Mouse (Mus musculus): ENCODE data around the gene Maml3. TPM values are rescaled to one million over a fixed set of nuclear protein-coding genes. Genes with fewer than 3 reads are reported as not detected.

Gene Maml3
- polyA plus RNA-seq, 1 experiment from 2014 or later = 8.0 TPM

- Histone ChIP-seq H3K27ac (peak overlapping the region; percentile 55; the same call in 1 of the 2 replicates), H3K27me3 (ENCODE audit: control insufficient read depth, insufficient read depth, low read length) (no peaks in the 10 kb centered on the region), H3K36me3 (replicated peaks; ENCODE audit: control insufficient read depth, insufficient read depth) (no peaks in the 10 kb centered on the region), H3K9ac (no peak overlapping the region), H3K4me2 (replicated peaks) (no peak overlapping the region), H3K9me3 (ENCODE audit: control insufficient read depth, low read length) (no peaks in the 10 kb centered on the region), H3K4me1 (replicated peaks; ENCODE audit: control insufficient read depth, insufficient read depth, low read length) (peaks cover 16% of the 10 kb centered on the region; the same call in 1 of the 2 replicates), H3K4me3 (replicated peaks; ENCODE audit: low read length) (no peak overlapping the region)
- no peak for DNase-seq (ENCODE audit: low spot score)
- ATAC-seq (ENCODE audit: low FRiP score) = peak; percentile 48; the same call in 1 of the 2 replicates
- 62% methylated on average over 6 of the region's 6 CpGs for WGBS
Measured at GRCm38 (mm10) chr3:51841177-51841576, 263.7 kb downstream of the Maml3 start.

GRCm38 (mm10) chr3:51840095-51840805, 264.6 kb downstream of the Maml3 start:
- Histone ChIP-seq H3K27me3 (ENCODE audit: control insufficient read depth, insufficient read depth, low read length) (no peaks in the 10 kb centered on the region), H3K36me3 (replicated peaks; ENCODE audit: control insufficient read depth, insufficient read depth) (no peaks in the 10 kb centered on the region), H3K27ac (no peak overlapping the region), H3K4me1 (replicated peaks; ENCODE audit: control insufficient read depth, insufficient read depth, low read length) (peaks cover 16% of the 10 kb centered on the region; the same call in 1 of the 2 replicates), H3K4me2 (replicated peaks) (no peak overlapping the region), H3K9me3 (ENCODE audit: control insufficient read depth, low read length) (no peaks in the 10 kb centered on the region), H3K9ac (no peak overlapping the region), H3K4me3 (replicated peaks; ENCODE audit: low read length) (no peak overlapping the region)
- ATAC-seq (ENCODE audit: low FRiP score) (no peak), DNase-seq (ENCODE audit: low spot score) (no peak)
- 90% methylated on average over 13 of the region's 13 CpGs for WGBS

- no peak overlapping the region for H3K4me3 ChIP-seq (replicated peaks; ENCODE audit: low read length)
- no peak for ATAC-seq (ENCODE audit: low FRiP score)
- no peaks in the 10 kb centered on the region for H3K9me3 ChIP-seq (ENCODE audit: control insufficient read depth, low read length)
- no peak for DNase-seq (ENCODE audit: low spot score)
- no peaks in the 10 kb centered on the region for H3K36me3 ChIP-seq (replicated peaks; ENCODE audit: control insufficient read depth, insufficient read depth)
- H3K4me2 ChIP-seq (replicated peaks) = no peak overlapping the region
- H3K27me3 ChIP-seq (ENCODE audit: control insufficient read depth, insufficient read depth, low read length) = no peaks in the 10 kb centered on the region
- H3K27ac ChIP-seq = no peak overlapping the region
- 75% methylated on average over 5 of the region's 5 CpGs for WGBS
- no peak overlapping the region for H3K9ac ChIP-seq
- peaks cover 16% of the 10 kb centered on the region; the same call in 1 of the 2 replicates for H3K4me1 ChIP-seq (replicated peaks; ENCODE audit: control insufficient read depth, insufficient read depth, low read length)
Measured at GRCm38 (mm10) chr3:51839353-51839715, 265.5 kb downstream of the Maml3 start.

- 77% methylated on average over 5 of the region's 5 CpGs for WGBS
- no peak for ATAC-seq (ENCODE audit: low FRiP score)
- no peaks in the 10 kb centered on the region for H3K9me3 ChIP-seq (ENCODE audit: control insufficient read depth, low read length)
- DNase-seq (ENCODE audit: low spot score) = no peak
- H3K4me1 ChIP-seq (replicated peaks; ENCODE audit: control insufficient read depth, insufficient read depth, low read length) = peaks cover 16% of the 10 kb centered on the region; the same call in 1 of the 2 replicates
- H3K27me3 ChIP-seq (ENCODE audit: control insufficient read depth, insufficient read depth, low read length) = no peaks in the 10 kb centered on the region
- 0 out of 2 replicates have a peak overlapping the region, but pooled peaks have one; percentile 24 for H3K27ac ChIP-seq
- no peaks in the 10 kb centered on the region for H3K36me3 ChIP-seq (replicated peaks; ENCODE audit: control insufficient read depth, insufficient read depth)
- no peak overlapping the region for H3K4me3 ChIP-seq (replicated peaks; ENCODE audit: low read length)
- H3K4me2 ChIP-seq (replicated peaks) = no peak overlapping the region
- H3K9ac ChIP-seq = no peak overlapping the region
Measured at GRCm38 (mm10) chr3:51838696-51839352, 266.1 kb downstream of the Maml3 start.

- Histone ChIP-seq H3K36me3 (replicated peaks; ENCODE audit: control insufficient read depth, insufficient read depth) (no peaks in the 10 kb centered on the region), H3K9ac (peak overlapping the region; percentile 39; the same call in 1 of the 2 replicates), H3K27me3 (ENCODE audit: control insufficient read depth, insufficient read depth, low read length) (no peaks in the 10 kb centered on the region), H3K27ac (peak overlapping the region; percentile 75), H3K9me3 (ENCODE audit: control insufficient read depth, low read length) (no peaks in the 10 kb centered on the region), H3K4me1 (replicated peaks; ENCODE audit: control insufficient read depth, insufficient read depth, low read length) (peaks cover 17% of the 10 kb centered on the region), H3K4me2 (replicated peaks) (0 out of 2 replicates have a peak overlapping the region, but pooled peaks have one; percentile 7), H3K4me3 (replicated peaks; ENCODE audit: low read length) (no peak overlapping the region)
- WGBS = 29% methylated on average over 15 of the region's 15 CpGs
- ATAC-seq (ENCODE audit: low FRiP score) = peak; percentile 24; the same call in 1 of the 2 replicates
- DNase-seq (ENCODE audit: low spot score) = no peak
Measured at GRCm38 (mm10) chr3:51832985-51833384, 271.9 kb downstream of the Maml3 start.

- no peak for ATAC-seq (ENCODE audit: low FRiP score)
- no peak overlapping the region for H3K27ac ChIP-seq
- H3K9ac ChIP-seq = no peak overlapping the region
- no peak overlapping the region for H3K4me2 ChIP-seq (replicated peaks)
- WGBS = 86% methylated on average over 9 of the region's 9 CpGs
- DNase-seq (ENCODE audit: low spot score) = no peak
- no peaks in the 10 kb centered on the region for H3K9me3 ChIP-seq (ENCODE audit: control insufficient read depth, low read length)
- peaks cover 17% of the 10 kb centered on the region for H3K4me1 ChIP-seq (replicated peaks; ENCODE audit: control insufficient read depth, insufficient read depth, low read length)
- H3K27me3 ChIP-seq (ENCODE audit: control insufficient read depth, insufficient read depth, low read length) = no peaks in the 10 kb centered on the region
- no peaks in the 10 kb centered on the region for H3K36me3 ChIP-seq (replicated peaks; ENCODE audit: control insufficient read depth, insufficient read depth)
- no peak overlapping the region for H3K4me3 ChIP-seq (replicated peaks; ENCODE audit: low read length)
Measured at GRCm38 (mm10) chr3:51830821-51831429, 274.0 kb downstream of the Maml3 start.

- peak overlapping the region; percentile 43; the same call in 1 of the 2 replicates for H3K27ac ChIP-seq
Measured at GRCm38 (mm10) chr3:51825530-51825929, 279.3 kb downstream of the Maml3 start.

GRCm38 (mm10) chr3:51824506-51824905, 280.4 kb downstream of the Maml3 start:
- H3K4me1 ChIP-seq (replicated peaks; ENCODE audit: control insufficient read depth, insufficient read depth, low read length) = no peaks in the 10 kb centered on the region
- H3K36me3 ChIP-seq (replicated peaks; ENCODE audit: control insufficient read depth, insufficient read depth) = no peaks in the 10 kb centered on the region
- H3K27ac ChIP-seq = no peak overlapping the region
- WGBS = 91% methylated on average over 9 of the region's 9 CpGs
- H3K27me3 ChIP-seq (ENCODE audit: control insufficient read depth, insufficient read depth, low read length) = no peaks in the 10 kb centered on the region
- ATAC-seq (ENCODE audit: low FRiP score) (no peak), DNase-seq (ENCODE audit: low spot score) (no peak)
- no peak overlapping the region for H3K4me3 ChIP-seq (replicated peaks; ENCODE audit: low read length)
- H3K9ac ChIP-seq = no peak overlapping the region
- no peak overlapping the region for H3K4me2 ChIP-seq (replicated peaks)
- H3K9me3 ChIP-seq (ENCODE audit: control insufficient read depth, low read length) = no peaks in the 10 kb centered on the region

More at GRCm38 (mm10) chr3:51825530-51825929, 279.3 kb downstream of the Maml3 start:
- no peaks in the 10 kb centered on the region for H3K36me3 ChIP-seq (replicated peaks; ENCODE audit: control insufficient read depth, insufficient read depth)
- H3K9me3 ChIP-seq (ENCODE audit: control insufficient read depth, low read length) = no peaks in the 10 kb centered on the region
- no peak overlapping the region for H3K4me3 ChIP-seq (replicated peaks; ENCODE audit: low read length)
- H3K9ac ChIP-seq = no peak overlapping the region
- no peak overlapping the region for H3K4me2 ChIP-seq (replicated peaks)
- no peaks in the 10 kb centered on the region for H3K4me1 ChIP-seq (replicated peaks; ENCODE audit: control insufficient read depth, insufficient read depth, low read length)
- no peak for ATAC-seq (ENCODE audit: low FRiP score)
- DNase-seq (ENCODE audit: low spot score) = no peak
- no peaks in the 10 kb centered on the region for H3K27me3 ChIP-seq (ENCODE audit: control insufficient read depth, insufficient read depth, low read length)
- WGBS = 74% methylated on average over 10 of the region's 10 CpGs

- DNase-seq (ENCODE audit: low spot score) (no peak), ATAC-seq (ENCODE audit: low FRiP score) (no peak)
- no peaks in the 10 kb centered on the region for H3K36me3 ChIP-seq (replicated peaks; ENCODE audit: control insufficient read depth, insufficient read depth)
- H3K27ac ChIP-seq = no peak overlapping the region
- no peaks in the 10 kb centered on the region for H3K27me3 ChIP-seq (ENCODE audit: control insufficient read depth, insufficient read depth, low read length)
- H3K4me1 ChIP-seq (replicated peaks; ENCODE audit: control insufficient read depth, insufficient read depth, low read length) = peaks cover 23% of the 10 kb centered on the region
- no peaks in the 10 kb centered on the region for H3K9me3 ChIP-seq (ENCODE audit: control insufficient read depth, low read length)
- no peak overlapping the region for H3K4me2 ChIP-seq (replicated peaks)
- whole genome bisulfite sequencing = 86% methylated on average over 10 of the region's 10 CpGs
- no peak overlapping the region for H3K9ac ChIP-seq
- H3K4me3 ChIP-seq (replicated peaks; ENCODE audit: low read length) = no peak overlapping the region
Measured at GRCm38 (mm10) chr3:51821551-51821950, 283.3 kb downstream of the Maml3 start.
